Mouse (Mus musculus): ENCODE measurements around the gene Sec22b. TPM values are rescaled to one million over a fixed set of nuclear protein-coding genes. Genes with fewer than 3 reads are reported as not detected.

Gene Sec22b
- total RNA-seq, 1 experiment, result 44.4 TPM

- peaks cover 2% of the 10 kb centered on the region; the same call in 1 of the 2 replicates for H3K36me3 ChIP-seq (ENCODE audit: control insufficient read depth, insufficient read depth, low read length, poor library complexity, severe bottlenecking)
- H3K9ac ChIP-seq (ENCODE audit: insufficient read depth, low read depth, low read length, poor library complexity, severe bottlenecking), result no peak overlapping the region
- TF ChIP-seq ZNF384 (IDR thresholded peaks at IDR 0.05; ENCODE audit: low read depth, low read length), result peak; percentile 42; the same call in 1 of the 2 replicates
- TF ChIP-seq ZC3H11A (IDR thresholded peaks at IDR 0.05; ENCODE audit: borderline replicate concordance, low read depth, low read length), result no peak
- TF ChIP-seq HCFC1 (IDR thresholded peaks at IDR 0.05; ENCODE audit: borderline replicate concordance, insufficient read depth, low read length), result no peak
- no peak for TF ChIP-seq CHD2 (IDR thresholded peaks at IDR 0.05; ENCODE audit: low read depth, low read length)
- TF ChIP-seq MAFK (IDR thresholded peaks at IDR 0.05; ENCODE audit: insufficient read depth, low read depth, low read length), result no peak
- H3K4me3 ChIP-seq (ENCODE audit: insufficient read depth in 1 of 2, low read depth in 1 of 2, low read length in 2 of 2, poor library complexity in 1 of 2, severe bottlenecking in 1 of 2), result no peak overlapping the region
- DNase-seq (ENCODE audit: low read depth, low spot score), result no peak
- H3K9me3 ChIP-seq (ENCODE audit: control insufficient read depth, insufficient read depth, low read depth, low read length), result no peaks in the 10 kb centered on the region
- no peak overlapping the region for H3K27ac ChIP-seq (ENCODE audit: insufficient read depth, low read depth, low read length, poor library complexity, severe bottlenecking)
- H3K4me1 ChIP-seq (ENCODE audit: control insufficient read depth in 2 of 2, insufficient read depth in 2 of 2, low read length in 2 of 2, poor library complexity in 1 of 2), result no peaks in the 10 kb centered on the region
- in situ Hi-C loops (cut with MboI; ENCODE audit: low sequenced_read_pairs in 2 of 2, unreplicated experiment in 2 of 2), result no loop called here
Observed at GRCm38 (mm10) chr3:97915081-97915480, 14.1 kb downstream of the Sec22b start.

DNA sequence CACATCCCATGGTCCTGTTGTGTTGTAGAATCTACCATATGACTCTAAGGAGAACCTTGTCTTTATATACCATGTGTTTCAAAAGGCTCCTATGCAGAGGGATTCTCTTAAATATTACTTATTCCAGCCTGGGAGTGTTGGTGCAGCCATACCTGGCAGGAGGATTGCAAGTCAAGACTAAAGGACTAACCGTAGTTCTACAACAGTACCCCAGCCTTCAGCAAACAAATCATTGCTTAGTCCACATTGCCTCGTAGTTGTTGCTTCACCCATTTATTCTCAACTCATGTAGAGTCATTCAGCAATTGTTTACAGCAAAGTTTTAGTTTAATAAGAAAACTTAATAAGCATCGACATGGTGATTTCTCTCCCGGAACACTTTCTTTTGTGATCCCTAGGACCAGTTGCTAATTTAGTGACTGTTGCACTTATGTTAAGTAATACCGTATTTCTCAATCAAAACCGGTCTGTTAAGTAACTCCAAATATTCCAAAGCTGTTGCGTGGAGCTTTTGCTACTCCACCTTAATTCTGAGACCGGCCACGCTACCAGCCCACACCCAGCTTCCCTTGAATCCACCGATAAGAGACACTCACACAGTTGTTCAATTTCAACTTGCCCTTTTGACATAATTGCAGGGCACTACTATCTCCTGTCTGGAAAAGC is 18.0 kb downstream of the Sec22b start:
- Histone ChIP-seq H3K36me3 (ENCODE audit: control insufficient read depth, insufficient read depth, low read length, poor library complexity, severe bottlenecking) (no peaks in the 10 kb centered on the region; the same call in 1 of the 2 replicates), H3K9ac (ENCODE audit: insufficient read depth, low read depth, low read length, poor library complexity, severe bottlenecking) (no peak overlapping the region), H3K4me1 (ENCODE audit: control insufficient read depth in 2 of 2, insufficient read depth in 2 of 2, low read length in 2 of 2, poor library complexity in 1 of 2) (no peaks in the 10 kb centered on the region), H3K27ac (ENCODE audit: insufficient read depth, low read depth, low read length, poor library complexity, severe bottlenecking) (no peak overlapping the region), H3K9me3 (ENCODE audit: control insufficient read depth, insufficient read depth, low read depth, low read length) (no peaks in the 10 kb centered on the region), H3K4me3 (ENCODE audit: insufficient read depth in 1 of 2, low read depth in 1 of 2, low read length in 2 of 2, poor library complexity in 1 of 2, severe bottlenecking in 1 of 2) (no peak overlapping the region)
- TF ChIP-seq MAFK (IDR thresholded peaks at IDR 0.05; ENCODE audit: insufficient read depth, low read depth, low read length) (no peak), ZC3H11A (IDR thresholded peaks at IDR 0.05; ENCODE audit: borderline replicate concordance, low read depth, low read length) (no peak), ZNF384 (IDR thresholded peaks at IDR 0.05; ENCODE audit: low read depth, low read length) (no peak), HCFC1 (IDR thresholded peaks at IDR 0.05; ENCODE audit: borderline replicate concordance, insufficient read depth, low read length) (no peak), CHD2 (IDR thresholded peaks at IDR 0.05; ENCODE audit: low read depth, low read length) (no peak)
- in situ Hi-C loops (cut with MboI; ENCODE audit: low sequenced_read_pairs in 2 of 2, unreplicated experiment in 2 of 2), result no loop called here
- DNase-seq (ENCODE audit: low read depth, low spot score), result no peak

DNA sequence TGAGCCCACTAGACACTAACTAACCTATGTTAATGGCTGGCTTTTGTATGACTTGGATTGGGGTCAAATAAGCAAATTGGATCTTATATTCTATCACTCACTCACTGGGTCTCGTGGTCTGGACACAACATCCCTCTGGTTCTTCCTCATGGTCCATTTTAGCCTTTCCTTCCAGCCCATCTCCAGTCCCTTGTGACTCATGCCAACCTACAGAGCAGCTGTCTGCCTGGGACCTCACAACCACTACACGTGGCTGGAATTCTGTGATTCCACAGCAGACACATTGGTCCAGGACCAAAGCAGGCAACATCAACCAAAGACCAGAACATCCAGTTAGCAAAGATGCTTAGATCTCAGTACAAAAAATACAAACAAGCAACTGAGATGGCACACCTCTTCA is 24.3 kb downstream of the Sec22b start:
- Histone ChIP-seq H3K9ac (ENCODE audit: insufficient read depth, low read depth, low read length, poor library complexity, severe bottlenecking) (no peak overlapping the region), H3K36me3 (ENCODE audit: control insufficient read depth, insufficient read depth, low read length, poor library complexity, severe bottlenecking) (no peaks in the 10 kb centered on the region; the same call in 1 of the 2 replicates), H3K4me3 (ENCODE audit: insufficient read depth in 1 of 2, low read depth in 1 of 2, low read length in 2 of 2, poor library complexity in 1 of 2, severe bottlenecking in 1 of 2) (no peak overlapping the region), H3K27ac (ENCODE audit: insufficient read depth, low read depth, low read length, poor library complexity, severe bottlenecking) (no peak overlapping the region), H3K4me1 (ENCODE audit: control insufficient read depth in 2 of 2, insufficient read depth in 2 of 2, low read length in 2 of 2, poor library complexity in 1 of 2) (no peaks in the 10 kb centered on the region), H3K9me3 (ENCODE audit: control insufficient read depth, insufficient read depth, low read depth, low read length) (no peaks in the 10 kb centered on the region)
- in situ Hi-C loops (cut with MboI; ENCODE audit: low sequenced_read_pairs in 2 of 2, unreplicated experiment in 2 of 2), result no loop called here
- DNase-seq (ENCODE audit: low read depth, low spot score), result no peak
- TF ChIP-seq MAFK (IDR thresholded peaks at IDR 0.05; ENCODE audit: insufficient read depth, low read depth, low read length), result no peak
- no peak for TF ChIP-seq ZNF384 (IDR thresholded peaks at IDR 0.05; ENCODE audit: low read depth, low read length)
- no peak for TF ChIP-seq CHD2 (IDR thresholded peaks at IDR 0.05; ENCODE audit: low read depth, low read length)
- no peak for TF ChIP-seq HCFC1 (IDR thresholded peaks at IDR 0.05; ENCODE audit: borderline replicate concordance, insufficient read depth, low read length)
- no peak for TF ChIP-seq ZC3H11A (IDR thresholded peaks at IDR 0.05; ENCODE audit: borderline replicate concordance, low read depth, low read length)

DNA sequence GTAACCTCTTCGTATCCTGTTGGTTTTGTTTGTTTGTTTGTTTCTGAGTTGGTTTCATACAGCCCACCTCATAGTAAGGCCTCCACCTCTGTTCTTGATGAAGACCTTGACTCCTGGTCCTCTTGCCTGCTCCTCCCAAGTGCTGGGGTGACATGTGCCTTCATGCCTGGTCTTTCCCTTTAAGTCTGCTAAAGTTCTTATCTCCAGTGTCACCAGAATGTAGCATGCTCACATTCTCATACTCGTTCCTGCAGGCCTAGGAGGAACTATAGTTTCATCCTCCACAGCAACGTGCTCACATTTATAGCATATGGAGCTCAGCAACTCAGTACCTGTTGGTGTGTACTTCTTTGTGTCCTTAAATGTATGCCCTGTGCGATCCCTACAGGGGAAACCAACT is 26.3 kb downstream of the Sec22b start:
- H3K4me1 ChIP-seq (ENCODE audit: control insufficient read depth in 2 of 2, insufficient read depth in 2 of 2, low read length in 2 of 2, poor library complexity in 1 of 2), result no peaks in the 10 kb centered on the region
- H3K9ac ChIP-seq (ENCODE audit: insufficient read depth, low read depth, low read length, poor library complexity, severe bottlenecking), result no peak overlapping the region
- H3K4me3 ChIP-seq (ENCODE audit: insufficient read depth in 1 of 2, low read depth in 1 of 2, low read length in 2 of 2, poor library complexity in 1 of 2, severe bottlenecking in 1 of 2), result no peak overlapping the region
- H3K36me3 ChIP-seq (ENCODE audit: control insufficient read depth, insufficient read depth, low read length, poor library complexity, severe bottlenecking), result no peaks in the 10 kb centered on the region
- no peak for DNase-seq (ENCODE audit: low read depth, low spot score)
- TF ChIP-seq CHD2 (IDR thresholded peaks at IDR 0.05; ENCODE audit: low read depth, low read length), result no peak
- TF ChIP-seq ZNF384 (IDR thresholded peaks at IDR 0.05; ENCODE audit: low read depth, low read length), result no peak
- TF ChIP-seq HCFC1 (IDR thresholded peaks at IDR 0.05; ENCODE audit: borderline replicate concordance, insufficient read depth, low read length), result no peak
- TF ChIP-seq MAFK (IDR thresholded peaks at IDR 0.05; ENCODE audit: insufficient read depth, low read depth, low read length), result no peak
- TF ChIP-seq ZC3H11A (IDR thresholded peaks at IDR 0.05; ENCODE audit: borderline replicate concordance, low read depth, low read length), result no peak
- in situ Hi-C loops (cut with MboI; ENCODE audit: low sequenced_read_pairs in 2 of 2, unreplicated experiment in 2 of 2), result no loop called here
- H3K27ac ChIP-seq (ENCODE audit: insufficient read depth, low read depth, low read length, poor library complexity, severe bottlenecking), result no peak overlapping the region
- H3K9me3 ChIP-seq (ENCODE audit: control insufficient read depth, insufficient read depth, low read depth, low read length), result no peaks in the 10 kb centered on the region

Data from ES-E14 (cell line).